Mouse (Mus musculus): ENCODE measurements around the gene 1700013F07Rik. TPM values are rescaled to one million over a fixed set of nuclear protein-coding genes. Genes with fewer than 3 reads are reported as not detected.
"Not testable (repeated sequence)": the region's sequence is repeated elsewhere in the genome, so short reads cannot be mapped to it uniquely, and the experiment has no call there.

Gene 1700013F07Rik
- polyA plus RNA-seq, 2 experiments = 0.13 TPM; not detected in 1

- no peak overlapping the region for H3K4me2 ChIP-seq (replicated peaks; ENCODE audit: low read depth, low read length, severe bottlenecking)
- 30% methylated on average over 9 of the region's 9 CpGs for WGBS
- ATAC-seq (ENCODE audit: low FRiP score, low read depth) = no peak
Measured at GRCm38 (mm10) chr3:108497602-108498001, 36.3 kb upstream of the 1700013F07Rik start.

GRCm38 (mm10) chr3:108499826-108500225, 34.1 kb upstream of the 1700013F07Rik start:
- ATAC-seq (ENCODE audit: low FRiP score, low read depth) (no peak), DNase-seq (ENCODE audit: low spot score) (no peak)
- Histone ChIP-seq H3K36me3 (ENCODE audit: control insufficient read depth, insufficient read depth, low read length) (no peaks in the 10 kb centered on the region), H3K4me2 (replicated peaks; ENCODE audit: low read depth, low read length, severe bottlenecking) (no peak overlapping the region), H3K27ac (replicated peaks; ENCODE audit: low read depth, low read length) (no peak overlapping the region), H3K9ac (ENCODE audit: low read depth, low read length, severe bottlenecking) (no peak overlapping the region), H3K9me3 (ENCODE audit: control insufficient read depth, low read length) (no peaks in the 10 kb centered on the region), H3K27me3 (ENCODE audit: control insufficient read depth, insufficient read depth, low read length) (no peaks in the 10 kb centered on the region), H3K4me3 (replicated peaks; ENCODE audit: low read length) (no peak overlapping the region), H3K4me1 (ENCODE audit: control insufficient read depth, insufficient read depth, low read length) (peaks cover 7% of the 10 kb centered on the region; the same call in 1 of the 2 replicates)
- no peak for TF ChIP-seq POLR2A (IDR thresholded peaks at IDR 0.05; ENCODE audit: borderline replicate concordance, extremely low read depth, insufficient read depth, insufficient read length)
- WGBS = 66% methylated on average over 8 of the region's 8 CpGs

More at GRCm38 (mm10) chr3:108497602-108498001, 36.3 kb upstream of the 1700013F07Rik start:
- Histone ChIP-seq H3K4me1 (ENCODE audit: control insufficient read depth, insufficient read depth, low read length) (peaks cover 7% of the 10 kb centered on the region; the same call in 1 of the 2 replicates), H3K36me3 (ENCODE audit: control insufficient read depth, insufficient read depth, low read length) (no peaks in the 10 kb centered on the region), H3K9ac (ENCODE audit: low read depth, low read length, severe bottlenecking) (no peak overlapping the region), H3K4me3 (replicated peaks; ENCODE audit: low read length) (no peak overlapping the region), H3K9me3 (ENCODE audit: control insufficient read depth, low read length) (no peaks in the 10 kb centered on the region), H3K27me3 (ENCODE audit: control insufficient read depth, insufficient read depth, low read length) (no peaks in the 10 kb centered on the region), H3K27ac (replicated peaks; ENCODE audit: low read depth, low read length) (no peak overlapping the region)
- no peak for DNase-seq (ENCODE audit: low spot score)
- TF ChIP-seq POLR2A (IDR thresholded peaks at IDR 0.05; ENCODE audit: borderline replicate concordance, extremely low read depth, insufficient read depth, insufficient read length) = no peak

- H3K36me3 ChIP-seq (ENCODE audit: control insufficient read depth, insufficient read depth, low read length); H3K4me2 ChIP-seq (replicated peaks; ENCODE audit: low read depth, low read length, severe bottlenecking); H3K4me3 ChIP-seq (replicated peaks; ENCODE audit: low read length); H3K4me1 ChIP-seq (ENCODE audit: control insufficient read depth, insufficient read depth, low read length); DNase-seq (ENCODE audit: low spot score); H3K27me3 ChIP-seq (ENCODE audit: control insufficient read depth, insufficient read depth, low read length); H3K9me3 ChIP-seq (ENCODE audit: control insufficient read depth, low read length); ATAC-seq (ENCODE audit: low FRiP score, low read depth); H3K27ac ChIP-seq (replicated peaks; ENCODE audit: low read depth, low read length); H3K9ac ChIP-seq (ENCODE audit: low read depth, low read length, severe bottlenecking): not testable (repeated sequence)
- WGBS = 49% methylated on average over 3 of the region's 3 CpGs
Measured at GRCm38 (mm10) chr3:108501411-108501810, 32.5 kb upstream of the 1700013F07Rik start.

- WGBS = 41% methylated on average over 4 of the region's 4 CpGs
- Histone ChIP-seq H3K4me1 (ENCODE audit: control insufficient read depth, insufficient read depth, low read length) (peaks cover 10% of the 10 kb centered on the region; the same call in 1 of the 2 replicates), H3K27ac (replicated peaks; ENCODE audit: low read depth, low read length) (no peak overlapping the region), H3K4me2 (replicated peaks; ENCODE audit: low read depth, low read length, severe bottlenecking) (no peak overlapping the region), H3K36me3 (ENCODE audit: control insufficient read depth, insufficient read depth, low read length) (no peaks in the 10 kb centered on the region), H3K4me3 (replicated peaks; ENCODE audit: low read length) (no peak overlapping the region), H3K27me3 (ENCODE audit: control insufficient read depth, insufficient read depth, low read length) (no peaks in the 10 kb centered on the region), H3K9me3 (ENCODE audit: control insufficient read depth, low read length) (no peaks in the 10 kb centered on the region), H3K9ac (ENCODE audit: low read depth, low read length, severe bottlenecking) (no peak overlapping the region)
- ATAC-seq (ENCODE audit: low FRiP score, low read depth) = no peak
- no peak for DNase-seq (ENCODE audit: low spot score)
- TF ChIP-seq POLR2A (IDR thresholded peaks at IDR 0.05; ENCODE audit: borderline replicate concordance, extremely low read depth, insufficient read depth, insufficient read length) = no peak
Measured at GRCm38 (mm10) chr3:108503908-108504307, 30.0 kb upstream of the 1700013F07Rik start.

GRCm38 (mm10) chr3:108508745-108509474, 25.0 kb upstream of the 1700013F07Rik start:
- ATAC-seq (ENCODE audit: low FRiP score, low read depth) (peak; percentile 53; the same call in 1 of the 2 replicates), DNase-seq (ENCODE audit: low spot score) (peak; percentile 61)
- no peaks in the 10 kb centered on the region for H3K36me3 ChIP-seq (ENCODE audit: control insufficient read depth, insufficient read depth, low read length)
- no peaks in the 10 kb centered on the region for H3K9me3 ChIP-seq (ENCODE audit: control insufficient read depth, low read length)
- no peaks in the 10 kb centered on the region for H3K27me3 ChIP-seq (ENCODE audit: control insufficient read depth, insufficient read depth, low read length)
- H3K9ac ChIP-seq (ENCODE audit: low read depth, low read length, severe bottlenecking) = no peak overlapping the region
- TF ChIP-seq POLR2A (IDR thresholded peaks at IDR 0.05; ENCODE audit: borderline replicate concordance, extremely low read depth, insufficient read depth, insufficient read length) = no peak
- no peak overlapping the region for H3K27ac ChIP-seq (replicated peaks; ENCODE audit: low read depth, low read length)
- no peak overlapping the region for H3K4me3 ChIP-seq (replicated peaks; ENCODE audit: low read length)
- WGBS = 51% methylated on average over 3 of the region's 4 CpGs
- no peak overlapping the region for H3K4me2 ChIP-seq (replicated peaks; ENCODE audit: low read depth, low read length, severe bottlenecking)
- H3K4me1 ChIP-seq (ENCODE audit: control insufficient read depth, insufficient read depth, low read length) = peaks cover 16% of the 10 kb centered on the region

Measured in limb, embryonic 14.5 days (tissue).